Mouse (Mus musculus) right cerebral cortex, postnatal 4 days (tissue): ENCODE measurements around the gene Shq1.

Experiments
- DNase-seq: peaks from one replicate; pipeline ENCODE4 v3.0.0-alpha.2; 2022

Shq1 gene

GRCm38 (mm10) chr6:100670880-100671344, at the start of gene Shq1:
TSS of gene Shq1 (minus strand) at chr6:100671157.
- peak; percentile 84 for DNase-seq

- DNase-seq = no peak
Observed at GRCm38 (mm10) chr6:100720098-100720501, 49.1 kb upstream of the Shq1 start.

GRCm38 (mm10) chr6:100716817-100717216, 45.9 kb upstream of the Shq1 start:
- DNase-seq = no peak

- no peak for DNase-seq
Observed at GRCm38 (mm10) chr6:100716152-100716551, 45.2 kb upstream of the Shq1 start.

- no peak for DNase-seq
Observed at GRCm38 (mm10) chr6:100715296-100715828, 44.4 kb upstream of the Shq1 start.

GRCm38 (mm10) chr6:100710866-100711265, 39.9 kb upstream of the Shq1 start:
- DNase-seq = no peak

GRCm38 (mm10) chr6:100710170-100710569, 39.2 kb upstream of the Shq1 start:
- DNase-seq = no peak

GRCm38 (mm10) chr6:100709483-100709882, 38.5 kb upstream of the Shq1 start:
- DNase-seq = peak; percentile 16

- DNase-seq = peak; percentile 20
Observed at GRCm38 (mm10) chr6:100708996-100709395, 38.0 kb upstream of the Shq1 start.

- no peak for DNase-seq
Observed at GRCm38 (mm10) chr6:100708248-100708647, 37.3 kb upstream of the Shq1 start.

GRCm38 (mm10) chr6:100707557-100707956, 36.6 kb upstream of the Shq1 start:
- DNase-seq = no peak

- DNase-seq = no peak
Observed at GRCm38 (mm10) chr6:100706861-100707260, 35.9 kb upstream of the Shq1 start.

GRCm38 (mm10) chr6:100705366-100705811, 34.4 kb upstream of the Shq1 start:
- no peak for DNase-seq

- DNase-seq = peak; percentile 37
Observed at GRCm38 (mm10) chr6:100704574-100705365, 33.8 kb upstream of the Shq1 start, which contains the start of gene Gxylt2. TSS of gene Gxylt2 (plus strand) at chr6:100704734.

GRCm38 (mm10) chr6:100704197-100704573, 33.2 kb upstream of the Shq1 start:
- DNase-seq = no peak

- DNase-seq = no peak
Observed at GRCm38 (mm10) chr6:100700774-100701173, 29.8 kb upstream of the Shq1 start.

- no peak for DNase-seq
Observed at GRCm38 (mm10) chr6:100699986-100700385, 29.0 kb upstream of the Shq1 start.

- no peak for DNase-seq
Observed at GRCm38 (mm10) chr6:100686341-100686740, 15.4 kb upstream of the Shq1 start.

GRCm38 (mm10) chr6:100678636-100679035, 7.7 kb upstream of the Shq1 start:
- DNase-seq = no peak

- no peak for DNase-seq
Observed at GRCm38 (mm10) chr6:100676461-100676860, 5.5 kb upstream of the Shq1 start.

- no peak for DNase-seq
Observed at GRCm38 (mm10) chr6:100674974-100675373, 4.0 kb upstream of the Shq1 start.

- DNase-seq = no peak
Observed at GRCm38 (mm10) chr6:100671401-100671800, 444 bp upstream of the Shq1 start.

- DNase-seq = peak; percentile 29
Observed at GRCm38 (mm10) chr6:100670370-100670841, 551 bp downstream of the Shq1 start.

- DNase-seq = no peak
Observed at GRCm38 (mm10) chr6:100668858-100669257, 2.1 kb downstream of the Shq1 start.
